Mouse (Mus musculus) liver, adult 2 months (tissue): ENCODE measurements around the gene Rab44. TPM values are rescaled to one million over a fixed set of nuclear protein-coding genes. Genes with fewer than 3 reads are reported as not detected.

Experiments
- DNase-seq: peaks from one replicate; pipeline ENCODE4 v3.0.0-alpha.2; 2011; ENCODE audit warnings: low read depth, low spot score; ENCODE audit errors: extremely low read depth
- H3K27ac ChIP-seq: fragments of 200-500 bp; replicated peaks from 2 replicates; pipeline ENCODE4 v1.5.1; 2012; ENCODE audit warnings: low read depth, mild to moderate bottlenecking, control low read depth, inconsistent platforms, low read length; ENCODE audit not compliant: insufficient read depth
- H3K27me3 ChIP-seq: fragments of 200-500 bp; 2 replicates; pipeline ENCODE4 v1.6.1; 2012; ENCODE audit warnings: mild to moderate bottlenecking, moderate library complexity, low read length, inconsistent platforms; ENCODE audit not compliant: control insufficient read depth, insufficient read depth
- H3K36me3 ChIP-seq: fragments of 200-500 bp; 2 replicates; pipeline ENCODE4 v1.6.1; 2012; ENCODE audit warnings: low read length, inconsistent platforms; ENCODE audit not compliant: control insufficient read depth, insufficient read depth
- H3K4me1 ChIP-seq: fragments of 200-500 bp; 2 replicates; pipeline ENCODE4 v1.6.1; 2011; ENCODE audit warnings: low read length; ENCODE audit not compliant: control insufficient read depth, insufficient read depth
- H3K4me3 ChIP-seq: fragments of 200-500 bp; 2 replicates; pipeline ENCODE4 v1.5.1; 2011; ENCODE audit warnings: low read depth, mild to moderate bottlenecking, control low read depth, low read length, moderate library complexity; ENCODE audit not compliant: insufficient read depth
- H3K79me2 ChIP-seq: fragments of 200-500 bp; 2 replicates; pipeline ENCODE4 v1.6.1; 2012; ENCODE audit warnings: inconsistent platforms, mild to moderate bottlenecking, low read length, moderate library complexity; ENCODE audit not compliant: control insufficient read depth, insufficient read depth
- H3K9ac ChIP-seq: fragments of 200-500 bp; 2 replicates; pipeline ENCODE4 v1.6.1; 2012; ENCODE audit warnings: low read depth, mild to moderate bottlenecking, control low read depth, inconsistent platforms, low read length
- CTCF ChIP-seq: fragments of 200-500 bp; IDR thresholded peaks from 2 replicates; pipeline ENCODE4 v1.5.1; 2011; ENCODE audit warnings: low read depth, low read length, control low read depth
- POLR2A ChIP-seq: fragments of 200-500 bp; IDR thresholded peaks from 2 replicates; pipeline ENCODE4 v1.6.1; 2011; ENCODE audit warnings: low read length, control low read depth; ENCODE audit not compliant: insufficient read depth; ENCODE audit errors: extremely low read depth
- WGBS: fragments of 180-500 bp; shearing (Covaris S2); methylation state at CpG from one replicate; pipeline ENCODE4 v1.1.7; 2018; 5-methylcytosine and 5-hydroxymethylcytosine counted together
- polyA plus RNA-seq: library from polyadenylated mRNA; depleted of rRNA; stranded (reverse); fragments of >200 nt; gene quantifications from 2 replicates; pipeline ENCODE4 v1.2.3, GENCODE M21; 2012
- total RNA-seq: library from RNA; depleted of rRNA; stranded (reverse); fragments of >200 nt; gene quantifications from 2 replicates; pipeline ENCODE4 v1.2.3, GENCODE M21; 2014

Gene Rab44
- total and polyA plus RNA-seq, 2 experiments, result 0.15 TPM; not detected in 1

GRCm38 (mm10) chr17:29170431-29171000 lies 56.6 kb downstream of the Rab44 start:
- 68% methylated on average over 14 of the region's 14 CpGs for WGBS
- DNase-seq, result no peak
- H3K4me1 ChIP-seq, result no peaks in the 10 kb centered on the region

GRCm38 (mm10) chr17:29171001-29171772 lies 57.2 kb downstream of the Rab44 start:
- TF ChIP-seq CTCF (peak; percentile 98), POLR2A (no peak)
- H3K9ac ChIP-seq, result no peak overlapping the region
- no peaks in the 10 kb centered on the region for H3K27me3 ChIP-seq
- H3K36me3 ChIP-seq, result no peaks in the 10 kb centered on the region
- no peaks in the 10 kb centered on the region for H3K79me2 ChIP-seq
- peak overlapping the region; percentile 7; the same call in 1 of the 2 replicates for H3K27ac ChIP-seq
- WGBS, result 12% methylated on average over 14 of the region's 14 CpGs
- peak; percentile 55 for DNase-seq
- H3K4me1 ChIP-seq, result no peaks in the 10 kb centered on the region
- no peak overlapping the region for H3K4me3 ChIP-seq

More at GRCm38 (mm10) chr17:29170431-29171000, 56.6 kb downstream of the Rab44 start:
- no peaks in the 10 kb centered on the region for H3K79me2 ChIP-seq
- no peak overlapping the region for H3K9ac ChIP-seq
- no peaks in the 10 kb centered on the region for H3K27me3 ChIP-seq
- no peak overlapping the region for H3K27ac ChIP-seq
- no peak for TF ChIP-seq CTCF
- TF ChIP-seq POLR2A, result no peak
- no peak overlapping the region for H3K4me3 ChIP-seq
- no peaks in the 10 kb centered on the region for H3K36me3 ChIP-seq

- H3K27me3 ChIP-seq, result no peaks in the 10 kb centered on the region
- no peak overlapping the region; the same call in 1 of the 2 replicates for H3K4me3 ChIP-seq
- H3K36me3 ChIP-seq, result no peaks in the 10 kb centered on the region
- no peaks in the 10 kb centered on the region for H3K79me2 ChIP-seq
- DNase-seq, result no peak
- no peak for TF ChIP-seq CTCF
- TF ChIP-seq POLR2A, result no peak
- 45% methylated on average over 10 of the region's 10 CpGs for WGBS
- no peaks in the 10 kb centered on the region for H3K4me1 ChIP-seq
- H3K27ac ChIP-seq, result peak overlapping the region; percentile 69
- no peak overlapping the region for H3K9ac ChIP-seq
Observed at GRCm38 (mm10) chr17:29172062-29172461, 58.1 kb downstream of the Rab44 start.

- no peak overlapping the region for H3K4me3 ChIP-seq
- H3K4me1 ChIP-seq, result no peaks in the 10 kb centered on the region
- DNase-seq, result no peak
- H3K36me3 ChIP-seq, result no peaks in the 10 kb centered on the region
- TF ChIP-seq CTCF (no peak), POLR2A (no peak)
- WGBS, result 80% methylated on average over 8 of the region's 8 CpGs
- H3K27ac ChIP-seq, result no peak overlapping the region
- no peaks in the 10 kb centered on the region for H3K27me3 ChIP-seq
- H3K9ac ChIP-seq, result no peak overlapping the region
- H3K79me2 ChIP-seq, result no peaks in the 10 kb centered on the region
Observed at GRCm38 (mm10) chr17:29173165-29173564, 59.2 kb downstream of the Rab44 start.

- WGBS, result 74% methylated on average over 3 of the region's 3 CpGs
- no peak overlapping the region for H3K4me3 ChIP-seq
- H3K4me1 ChIP-seq, result no peaks in the 10 kb centered on the region
- TF ChIP-seq CTCF (no peak), POLR2A (no peak)
- no peak overlapping the region for H3K9ac ChIP-seq
- no peaks in the 10 kb centered on the region for H3K27me3 ChIP-seq
- DNase-seq, result no peak
- no peaks in the 10 kb centered on the region for H3K79me2 ChIP-seq
- H3K36me3 ChIP-seq, result no peaks in the 10 kb centered on the region
- H3K27ac ChIP-seq, result 0 out of 2 replicates have a peak overlapping the region, but pooled peaks have one; percentile 4
Observed at GRCm38 (mm10) chr17:29175693-29176092, 61.7 kb downstream of the Rab44 start.
